Mouse (Mus musculus): ENCODE data around the gene Ttc23. TPM values are rescaled to one million over a fixed set of nuclear protein-coding genes. Genes with fewer than 3 reads are reported as not detected.

Gene Ttc23
- polyA plus RNA-seq, 1 experiment from 2014 or later, result 68.2 TPM

GRCm38 (mm10) chr7:67768125-67768524 is 120.9 kb downstream of the Ttc23 start:
- Histone ChIP-seq H3K4me2 (no peak overlapping the region), H3K9ac (replicated peaks) (no peak overlapping the region), H3K4me3 (replicated peaks) (no peak overlapping the region), H3K27ac (no peak overlapping the region), H3K9me3 (no peaks in the 10 kb centered on the region), H3K36me3 (no peaks in the 10 kb centered on the region), H3K4me1 (replicated peaks) (no peaks in the 10 kb centered on the region), H3K27me3 (peaks cover 5% of the 10 kb centered on the region; the same call in 1 of the 2 replicates)
- WGBS, result 93% methylated on average over 3 of the region's 3 CpGs
- no peak for ATAC-seq (ENCODE audit: insufficient number of reproducible peaks, insufficient read depth, low FRiP score, low TSS enrichment, low read depth)

- no peaks in the 10 kb centered on the region for H3K27me3 ChIP-seq
Measured at GRCm38 (mm10) chr7:67769487-67769886, 122.3 kb downstream of the Ttc23 start.

GRCm38 (mm10) chr7:67772231-67772630 is 125.0 kb downstream of the Ttc23 start:
- Histone ChIP-seq H3K27ac (no peak overlapping the region), H3K4me2 (no peak overlapping the region), H3K9ac (replicated peaks) (no peak overlapping the region), H3K4me3 (replicated peaks) (no peak overlapping the region), H3K4me1 (replicated peaks) (peaks cover 4% of the 10 kb centered on the region; the same call in 1 of the 2 replicates), H3K27me3 (0 out of 2 replicates have a peak, but pooled peaks cover 5% of the 10 kb centered on the region), H3K9me3 (no peaks in the 10 kb centered on the region), H3K36me3 (no peaks in the 10 kb centered on the region)
- no peak for ATAC-seq (ENCODE audit: insufficient number of reproducible peaks, insufficient read depth, low FRiP score, low TSS enrichment, low read depth)
- 84% methylated on average over 9 of the region's 9 CpGs for WGBS

More at GRCm38 (mm10) chr7:67769487-67769886, 122.3 kb downstream of the Ttc23 start:
- WGBS, result 84% methylated on average over 5 of the region's 5 CpGs
- Histone ChIP-seq H3K4me2 (no peak overlapping the region), H3K4me3 (replicated peaks) (no peak overlapping the region), H3K27ac (no peak overlapping the region), H3K9ac (replicated peaks) (no peak overlapping the region), H3K4me1 (replicated peaks) (no peaks in the 10 kb centered on the region), H3K9me3 (no peaks in the 10 kb centered on the region), H3K36me3 (no peaks in the 10 kb centered on the region)
- ATAC-seq (ENCODE audit: insufficient number of reproducible peaks, insufficient read depth, low FRiP score, low TSS enrichment, low read depth), result no peak

GRCm38 (mm10) chr7:67775623-67776022 is 128.4 kb downstream of the Ttc23 start:
- H3K27ac ChIP-seq, result no peak overlapping the region
- peaks cover 4% of the 10 kb centered on the region; the same call in 1 of the 2 replicates for H3K4me1 ChIP-seq (replicated peaks)
- H3K27me3 ChIP-seq, result 0 out of 2 replicates have a peak, but pooled peaks cover 5% of the 10 kb centered on the region
- H3K36me3 ChIP-seq, result no peaks in the 10 kb centered on the region
- no peak overlapping the region for H3K9ac ChIP-seq (replicated peaks)
- no peak for ATAC-seq (ENCODE audit: insufficient number of reproducible peaks, insufficient read depth, low FRiP score, low TSS enrichment, low read depth)
- H3K9me3 ChIP-seq, result no peaks in the 10 kb centered on the region; the same call in 1 of the 2 replicates
- no peak overlapping the region for H3K4me3 ChIP-seq (replicated peaks)
- 72% methylated on average over 3 of the region's 3 CpGs for WGBS
- no peak overlapping the region for H3K4me2 ChIP-seq

- H3K4me2 ChIP-seq, result no peak overlapping the region
- no peaks in the 10 kb centered on the region; the same call in 1 of the 2 replicates for H3K9me3 ChIP-seq
- H3K4me3 ChIP-seq (replicated peaks), result no peak overlapping the region
- ATAC-seq (ENCODE audit: insufficient number of reproducible peaks, insufficient read depth, low FRiP score, low TSS enrichment, low read depth), result no peak
- H3K9ac ChIP-seq (replicated peaks), result no peak overlapping the region
- no peaks in the 10 kb centered on the region for H3K36me3 ChIP-seq
- peaks cover 4% of the 10 kb centered on the region; the same call in 1 of the 2 replicates for H3K4me1 ChIP-seq (replicated peaks)
- 0 out of 2 replicates have a peak, but pooled peaks cover 5% of the 10 kb centered on the region for H3K27me3 ChIP-seq
- 70% methylated on average over 12 of the region's 12 CpGs for WGBS
- H3K27ac ChIP-seq, result no peak overlapping the region
Measured at GRCm38 (mm10) chr7:67776636-67777305, 129.6 kb downstream of the Ttc23 start.

- H3K36me3 ChIP-seq, result no peaks in the 10 kb centered on the region
- H3K9ac ChIP-seq (replicated peaks), result no peak overlapping the region
- H3K4me2 ChIP-seq, result no peak overlapping the region
- H3K27ac ChIP-seq, result peak overlapping the region; percentile 59
- no peaks in the 10 kb centered on the region for H3K9me3 ChIP-seq
- H3K4me3 ChIP-seq (replicated peaks), result no peak overlapping the region
- H3K4me1 ChIP-seq (replicated peaks), result peaks cover 18% of the 10 kb centered on the region
- H3K27me3 ChIP-seq, result no peaks in the 10 kb centered on the region
- ATAC-seq (ENCODE audit: insufficient number of reproducible peaks, insufficient read depth, low FRiP score, low TSS enrichment, low read depth), result no peak
- WGBS, result 68% methylated on average over 2 of the region's 2 CpGs
Measured at GRCm38 (mm10) chr7:67787861-67788260, 140.7 kb downstream of the Ttc23 start.

GRCm38 (mm10) chr7:67788713-67789112 is 141.5 kb downstream of the Ttc23 start:
- Histone ChIP-seq H3K9me3 (no peaks in the 10 kb centered on the region), H3K27ac (0 out of 2 replicates have a peak overlapping the region, but pooled peaks have one; percentile 59), H3K4me2 (no peak overlapping the region), H3K27me3 (no peaks in the 10 kb centered on the region), H3K4me3 (replicated peaks) (no peak overlapping the region), H3K36me3 (no peaks in the 10 kb centered on the region), H3K9ac (replicated peaks) (no peak overlapping the region; the same call in 1 of the 2 replicates), H3K4me1 (replicated peaks) (peaks cover 25% of the 10 kb centered on the region)
- ATAC-seq (ENCODE audit: insufficient number of reproducible peaks, insufficient read depth, low FRiP score, low TSS enrichment, low read depth), result no peak
- whole genome bisulfite sequencing, result 12% methylated on average over 10 of the region's 10 CpGs

- Histone ChIP-seq H3K36me3 (no peaks in the 10 kb centered on the region), H3K4me3 (replicated peaks) (no peak overlapping the region), H3K9ac (replicated peaks) (no peak overlapping the region), H3K27me3 (no peaks in the 10 kb centered on the region), H3K4me2 (no peak overlapping the region), H3K9me3 (peaks cover 5% of the 10 kb centered on the region; the same call in 1 of the 2 replicates), H3K27ac (no peak overlapping the region), H3K4me1 (replicated peaks) (peaks cover 25% of the 10 kb centered on the region)
- 62% methylated on average over 7 of the region's 7 CpGs for WGBS
- ATAC-seq (ENCODE audit: insufficient number of reproducible peaks, insufficient read depth, low FRiP score, low TSS enrichment, low read depth), result no peak
Measured at GRCm38 (mm10) chr7:67791256-67791655, 144.0 kb downstream of the Ttc23 start.

- Histone ChIP-seq H3K4me2 (no peak overlapping the region), H3K36me3 (no peaks in the 10 kb centered on the region), H3K4me3 (replicated peaks) (no peak overlapping the region), H3K4me1 (replicated peaks) (peaks cover 33% of the 10 kb centered on the region), H3K9me3 (peaks cover 5% of the 10 kb centered on the region; the same call in 1 of the 2 replicates), H3K27ac (no peak overlapping the region), H3K9ac (replicated peaks) (no peak overlapping the region), H3K27me3 (no peaks in the 10 kb centered on the region)
- WGBS, result 69% methylated on average over 7 of the region's 7 CpGs
- no peak for ATAC-seq (ENCODE audit: insufficient number of reproducible peaks, insufficient read depth, low FRiP score, low TSS enrichment, low read depth)
Measured at GRCm38 (mm10) chr7:67793449-67793848, 146.2 kb downstream of the Ttc23 start.

GRCm38 (mm10) chr7:67797065-67797464 is 149.9 kb downstream of the Ttc23 start:
- Histone ChIP-seq H3K4me2 (no peak overlapping the region), H3K9ac (replicated peaks) (no peak overlapping the region), H3K9me3 (peaks cover 5% of the 10 kb centered on the region; the same call in 1 of the 2 replicates), H3K36me3 (no peaks in the 10 kb centered on the region), H3K27ac (no peak overlapping the region), H3K4me1 (replicated peaks) (peaks cover 26% of the 10 kb centered on the region; the same call in 1 of the 2 replicates), H3K27me3 (no peaks in the 10 kb centered on the region), H3K4me3 (replicated peaks) (no peak overlapping the region)
- 31% methylated on average over 8 of the region's 8 CpGs for WGBS
- ATAC-seq (ENCODE audit: insufficient number of reproducible peaks, insufficient read depth, low FRiP score, low TSS enrichment, low read depth), result no peak

GRCm38 (mm10) chr7:67798476-67798875 is 151.3 kb downstream of the Ttc23 start:
- H3K4me1 ChIP-seq (replicated peaks), result peaks cover 19% of the 10 kb centered on the region
- no peak overlapping the region for H3K4me2 ChIP-seq
- 86% methylated on average over 4 of the region's 4 CpGs for WGBS
- H3K36me3 ChIP-seq, result no peaks in the 10 kb centered on the region
- peaks cover 5% of the 10 kb centered on the region; the same call in 1 of the 2 replicates for H3K9me3 ChIP-seq
- no peak overlapping the region for H3K27ac ChIP-seq
- H3K9ac ChIP-seq (replicated peaks), result no peak overlapping the region
- ATAC-seq (ENCODE audit: insufficient number of reproducible peaks, insufficient read depth, low FRiP score, low TSS enrichment, low read depth), result no peak
- H3K4me3 ChIP-seq (replicated peaks), result no peak overlapping the region
- no peaks in the 10 kb centered on the region; the same call in 1 of the 2 replicates for H3K27me3 ChIP-seq

Data from limb, embryonic 12.5 days (tissue).